Mouse (Mus musculus) testis, adult 2 months (tissue): ENCODE results near the gene Ccdc86. TPM values are rescaled to one million over a fixed set of nuclear protein-coding genes. Genes with fewer than 3 reads are reported as not detected.

Experiments
- H3K27ac ChIP-seq: fragments of 200-500 bp; 2 replicates; pipeline ENCODE4 v1.5.1; 2012; ENCODE audit warnings: low read depth, low read length; ENCODE audit not compliant: control insufficient read depth, insufficient read depth
- H3K27me3 ChIP-seq: fragments of 200-500 bp; 2 replicates; pipeline ENCODE4 v1.6.1; 2012; ENCODE audit warnings: mild to moderate bottlenecking, low read length, moderate library complexity; ENCODE audit not compliant: control insufficient read depth, insufficient read depth
- H3K36me3 ChIP-seq: fragments of 200-500 bp; 2 replicates; pipeline ENCODE4 v1.6.1; 2012; ENCODE audit warnings: mild to moderate bottlenecking, low read length; ENCODE audit not compliant: control insufficient read depth, insufficient read depth
- H3K4me1 ChIP-seq: fragments of 200-500 bp; 2 replicates; pipeline ENCODE4 v1.6.1; 2012; ENCODE audit warnings: low read length; ENCODE audit not compliant: control insufficient read depth, insufficient read depth
- H3K4me3 ChIP-seq: fragments of 200-500 bp; 2 replicates; pipeline ENCODE4 v1.5.1; 2012; ENCODE audit warnings: low read depth, mild to moderate bottlenecking, low read length, moderate library complexity, mixed read lengths; ENCODE audit not compliant: control insufficient read depth
- CTCF ChIP-seq: fragments of 200-500 bp; IDR thresholded peaks from 2 replicates; pipeline ENCODE4 v1.5.1; 2012; ENCODE audit warnings: low read depth, mild to moderate bottlenecking, inconsistent platforms, low read length, moderate library complexity; ENCODE audit not compliant: control insufficient read depth, insufficient read depth, insufficient replicate concordance
- POLR2A ChIP-seq: fragments of 200-500 bp; IDR thresholded peaks from 2 replicates; pipeline ENCODE4 v1.6.1; 2012; ENCODE audit warnings: low read depth, mild to moderate bottlenecking, inconsistent platforms, low read length, moderate library complexity; ENCODE audit not compliant: control insufficient read depth
- polyA plus RNA-seq: library from polyadenylated mRNA; depleted of rRNA; stranded (reverse); fragments of >200 nt; gene quantifications from 2 replicates; pipeline ENCODE4 v1.2.3, GENCODE M21; 2012

The Ccdc86 gene
- polyA plus RNA-seq, 1 experiment = 13.5 TPM

DNA sequence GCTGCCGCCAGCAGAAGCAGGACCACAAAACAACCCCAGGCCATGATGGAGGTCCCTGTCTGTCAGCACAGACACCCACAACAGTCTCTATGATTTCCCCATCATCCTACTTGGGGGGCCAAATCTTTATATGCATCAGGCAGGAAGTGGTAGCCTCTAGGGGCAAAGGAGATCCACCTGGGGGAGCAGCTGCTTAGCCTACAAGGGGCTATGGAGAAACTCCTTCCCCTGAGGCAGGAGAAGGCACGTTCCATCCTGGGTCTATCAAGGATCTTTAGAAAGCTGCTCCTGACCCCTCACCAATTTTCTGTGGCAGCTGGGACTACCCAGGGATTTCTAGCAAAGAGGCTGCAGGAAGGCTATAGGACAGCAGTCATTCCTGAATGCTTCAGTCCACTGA is 28.5 kb downstream of the Ccdc86 start, which contains the start of gene Zp1:
Gene Zp1 (minus strand): TSS at position 101 of the 400 bp plus-strand sequence.
- peaks cover 5% of the 10 kb centered on the region for H3K4me1 ChIP-seq
- no peaks in the 10 kb centered on the region for H3K36me3 ChIP-seq
- no peaks in the 10 kb centered on the region for H3K27me3 ChIP-seq
- H3K27ac ChIP-seq = no peak within 1 kb of the TSS
- TF ChIP-seq CTCF = no peak
- TF ChIP-seq POLR2A = no peak
- H3K4me3 ChIP-seq = no peak within 1 kb of the TSS

DNA sequence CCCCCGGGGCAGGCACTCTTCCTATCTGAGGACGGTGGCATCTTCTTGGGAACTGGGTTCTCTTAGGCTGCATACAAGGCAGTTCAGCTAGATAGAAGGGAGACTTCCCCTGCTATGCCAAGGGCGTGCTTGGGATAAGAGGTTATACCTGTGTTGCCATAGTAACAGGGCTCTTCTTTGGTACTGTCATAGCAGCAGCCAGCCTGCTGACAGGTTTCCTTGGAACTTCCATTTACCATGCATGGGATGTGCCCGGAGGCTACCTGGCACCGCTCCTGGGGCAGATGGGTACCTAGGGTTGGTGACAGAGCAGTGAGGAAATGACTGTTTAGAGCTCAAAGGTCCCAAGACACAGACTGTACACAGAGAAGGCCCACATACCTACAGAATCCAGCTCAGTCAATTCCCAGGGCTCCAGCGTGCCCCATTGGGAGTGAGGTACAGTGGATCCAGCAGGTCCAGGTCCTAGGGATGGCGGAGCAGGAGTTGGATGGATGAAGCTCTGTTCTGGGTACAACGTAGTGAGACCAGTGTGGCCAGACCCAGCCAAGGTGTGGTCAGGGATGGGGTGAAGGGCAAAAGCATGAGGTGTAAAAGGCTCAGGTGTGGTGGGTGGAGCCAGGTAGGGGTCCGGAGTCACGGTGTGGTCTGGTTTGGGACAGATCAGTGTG is 30.6 kb downstream of the Ccdc86 start:
- TF ChIP-seq POLR2A (no peak), CTCF (no peak)
- H3K36me3 ChIP-seq = no peaks in the 10 kb centered on the region
- H3K27ac ChIP-seq = no peak overlapping the region
- no peaks in the 10 kb centered on the region for H3K27me3 ChIP-seq
- no peak overlapping the region for H3K4me3 ChIP-seq
- H3K4me1 ChIP-seq = peaks cover 5% of the 10 kb centered on the region

GRCm38 (mm10) chr19:10916506-10916905 is 32.6 kb downstream of the Ccdc86 start:
- H3K27ac ChIP-seq = no peak overlapping the region
- H3K4me3 ChIP-seq = no peak overlapping the region
- H3K36me3 ChIP-seq = no peaks in the 10 kb centered on the region
- peaks cover 5% of the 10 kb centered on the region for H3K4me1 ChIP-seq
- TF ChIP-seq POLR2A (no peak), CTCF (no peak)
- no peaks in the 10 kb centered on the region for H3K27me3 ChIP-seq

DNA sequence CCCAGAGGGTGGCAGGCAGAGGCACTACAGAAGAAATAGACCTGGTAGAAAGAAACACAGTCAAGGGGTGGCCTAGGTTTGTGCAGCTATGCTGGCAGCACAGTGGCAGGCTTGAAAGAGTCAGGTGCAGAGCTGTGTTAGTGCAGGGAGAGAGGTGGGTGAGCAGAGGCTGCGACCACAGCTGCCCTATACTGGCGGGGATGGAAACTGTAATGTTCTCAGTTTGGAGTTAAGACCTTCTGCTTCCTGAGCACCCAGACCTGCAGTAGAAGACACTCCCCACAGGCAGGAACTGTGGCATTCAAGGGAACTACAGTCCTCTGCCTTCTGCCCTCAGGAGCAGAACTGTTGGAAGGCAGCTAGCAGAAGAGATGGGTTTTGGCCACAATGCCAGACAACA is 34.2 kb downstream of the Ccdc86 start:
- no peaks in the 10 kb centered on the region for H3K27me3 ChIP-seq
- TF ChIP-seq CTCF (no peak), POLR2A (no peak)

DNA sequence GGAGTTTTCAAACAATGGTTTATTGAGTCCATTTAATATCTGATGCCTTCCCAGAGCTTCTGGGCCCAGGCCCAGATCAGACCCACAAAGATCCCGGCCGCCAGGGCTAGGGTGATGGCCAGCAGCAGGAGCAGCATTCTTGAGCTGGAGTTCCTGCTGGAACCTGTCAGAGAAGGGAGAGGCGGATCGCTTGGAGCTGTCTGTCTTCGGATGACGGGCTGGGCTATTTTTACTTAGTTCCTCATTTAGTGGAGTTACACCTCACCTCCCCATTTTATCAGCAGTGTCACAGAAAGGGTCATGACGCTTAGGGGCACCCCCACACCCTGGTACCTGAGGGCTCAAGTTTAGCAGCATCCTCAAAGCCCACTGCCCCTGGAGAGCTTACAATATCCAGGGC is 34.8 kb downstream of the Ccdc86 start:
- TF ChIP-seq POLR2A (no peak), CTCF (no peak)
- H3K27me3 ChIP-seq = no peaks in the 10 kb centered on the region
- H3K27ac ChIP-seq = no peak overlapping the region
- H3K4me1 ChIP-seq = peaks cover 8% of the 10 kb centered on the region
- H3K4me3 ChIP-seq = no peak overlapping the region
- no peaks in the 10 kb centered on the region for H3K36me3 ChIP-seq

More for the DNA sequence above, 34.2 kb downstream of the Ccdc86 start:
- H3K4me3 ChIP-seq = no peak overlapping the region
- peaks cover 5% of the 10 kb centered on the region for H3K4me1 ChIP-seq
- H3K36me3 ChIP-seq = no peaks in the 10 kb centered on the region
- no peak overlapping the region for H3K27ac ChIP-seq

- H3K27ac ChIP-seq = no peak overlapping the region
- H3K4me1 ChIP-seq = peaks cover 5% of the 10 kb centered on the region
- no peak overlapping the region for H3K4me3 ChIP-seq
- TF ChIP-seq CTCF (no peak), POLR2A (no peak)
- H3K36me3 ChIP-seq = peaks cover 3% of the 10 kb centered on the region
- H3K27me3 ChIP-seq = no peaks in the 10 kb centered on the region
These were observed 39.9 kb downstream of the Ccdc86 start for GRCm38 (mm10) chr19:10909087-10909721.

GRCm38 (mm10) chr19:10907891-10908290 is 41.2 kb downstream of the Ccdc86 start:
- no peak for TF ChIP-seq POLR2A
- TF ChIP-seq CTCF = peak; percentile 38; the same call in 1 of the 2 replicates
- Histone ChIP-seq H3K4me3 (no peak overlapping the region), H3K4me1 (peaks cover 5% of the 10 kb centered on the region), H3K36me3 (peaks cover 3% of the 10 kb centered on the region), H3K27ac (no peak overlapping the region), H3K27me3 (no peaks in the 10 kb centered on the region)

DNA sequence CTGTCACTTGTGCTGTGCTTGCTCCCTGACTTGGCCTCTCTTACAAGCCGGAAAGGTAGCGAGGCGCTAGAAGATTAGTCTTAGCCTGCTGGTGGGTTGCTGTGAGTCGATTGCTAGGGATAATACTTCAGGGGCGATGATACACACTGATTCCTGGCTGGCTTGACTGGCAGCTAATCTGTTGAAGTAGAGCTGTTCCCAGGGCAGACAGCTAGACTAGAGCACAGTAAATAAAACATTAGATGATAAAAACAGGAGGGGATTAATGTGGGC is 43.4 kb downstream of the Ccdc86 start:
- no peaks in the 10 kb centered on the region for H3K27me3 ChIP-seq
- H3K4me3 ChIP-seq = no peak overlapping the region
- peaks cover 7% of the 10 kb centered on the region for H3K36me3 ChIP-seq
- peaks cover 5% of the 10 kb centered on the region for H3K4me1 ChIP-seq
- TF ChIP-seq CTCF (no peak), POLR2A (no peak)
- peak overlapping the region; percentile 43 for H3K27ac ChIP-seq
